Mouse (Mus musculus): ENCODE data around the gene Snai1. TPM values are rescaled to one million over a fixed set of nuclear protein-coding genes. Genes with fewer than 3 reads are reported as not detected.

Gene Snai1
- polyA plus RNA-seq, 1 experiment = not detected

- no peak overlapping the region for H3K4me3 ChIP-seq (ENCODE audit: insufficient read depth, low read depth, low read length)
- peaks cover 10% of the 10 kb centered on the region for H3K4me1 ChIP-seq (ENCODE audit: control insufficient read depth, insufficient read depth, low read length)
- 18% methylated on average over 27 of the region's 27 CpGs for whole genome bisulfite sequencing
- H3K27ac ChIP-seq (ENCODE audit: insufficient read depth, low read depth, low read length) = no peak overlapping the region
- TF ChIP-seq CTCF (IDR thresholded peaks at IDR 0.05; ENCODE audit: insufficient read depth, low read depth, low read length) (no peak), POLR2A (IDR thresholded peaks at IDR 0.05; ENCODE audit: insufficient read depth, low read depth, low read length) (no peak)
Observed at GRCm38 (mm10) chr2:167559413-167559812, 21.4 kb downstream of the Snai1 start.

DNA sequence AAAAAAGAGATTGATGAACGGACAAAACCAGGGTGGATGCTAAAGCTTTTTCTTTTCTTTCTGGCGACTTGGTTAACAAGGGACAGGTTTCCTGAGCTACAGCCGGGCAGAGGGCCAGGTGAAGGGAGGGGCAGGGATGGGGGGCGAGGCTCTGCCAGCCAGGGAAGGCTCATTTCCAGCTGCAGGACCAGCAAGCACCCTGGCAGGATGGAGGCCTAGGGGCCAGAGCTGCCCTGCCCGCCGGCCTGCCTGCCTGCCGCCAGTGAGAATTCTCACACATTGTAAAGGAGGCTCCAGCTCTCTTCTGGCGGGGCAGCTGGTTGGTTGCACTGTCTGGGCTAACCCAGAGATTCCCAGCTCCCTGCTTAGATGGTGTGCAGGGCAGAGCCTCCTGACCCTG lies 24.1 kb downstream of the Snai1 start:
- WGBS = 50% methylated on average over 8 of the region's 8 CpGs
- no peak for TF ChIP-seq CTCF (IDR thresholded peaks at IDR 0.05; ENCODE audit: insufficient read depth, low read depth, low read length)
- no peak for TF ChIP-seq POLR2A (IDR thresholded peaks at IDR 0.05; ENCODE audit: insufficient read depth, low read depth, low read length)
- Histone ChIP-seq H3K4me3 (ENCODE audit: insufficient read depth, low read depth, low read length) (no peak overlapping the region), H3K27ac (ENCODE audit: insufficient read depth, low read depth, low read length) (no peak overlapping the region), H3K4me1 (ENCODE audit: control insufficient read depth, insufficient read depth, low read length) (peaks cover 15% of the 10 kb centered on the region)

- 90% methylated on average over 5 of the region's 5 CpGs for WGBS
- Histone ChIP-seq H3K4me3 (ENCODE audit: insufficient read depth, low read depth, low read length) (no peak overlapping the region), H3K4me1 (ENCODE audit: control insufficient read depth, insufficient read depth, low read length) (peaks cover 15% of the 10 kb centered on the region), H3K27ac (ENCODE audit: insufficient read depth, low read depth, low read length) (no peak overlapping the region)
- TF ChIP-seq POLR2A (IDR thresholded peaks at IDR 0.05; ENCODE audit: insufficient read depth, low read depth, low read length) (no peak), CTCF (IDR thresholded peaks at IDR 0.05; ENCODE audit: insufficient read depth, low read depth, low read length) (no peak)
Observed at GRCm38 (mm10) chr2:167563035-167563434, 25.0 kb downstream of the Snai1 start.

DNA sequence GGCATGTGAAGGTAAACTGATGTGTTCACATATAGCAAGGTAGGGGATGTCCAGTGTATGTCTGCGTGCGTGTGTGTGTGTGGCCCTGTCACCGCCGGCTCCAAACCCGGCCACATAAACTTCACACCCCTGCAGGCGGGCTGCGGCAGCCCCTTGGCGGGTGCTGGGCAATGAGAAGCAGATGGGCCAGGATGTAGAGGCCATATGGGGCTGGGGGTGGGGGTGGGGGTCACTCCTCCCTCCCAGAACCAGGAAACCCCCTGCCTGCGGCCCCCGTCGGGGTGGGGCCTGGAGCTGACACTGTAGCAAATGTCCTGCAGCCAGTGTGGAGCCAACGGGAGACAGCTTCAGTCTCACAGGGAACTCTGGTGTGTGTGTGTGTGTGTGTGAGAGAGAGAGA lies 25.7 kb downstream of the Snai1 start:
- H3K4me1 ChIP-seq (ENCODE audit: control insufficient read depth, insufficient read depth, low read length) = peaks cover 15% of the 10 kb centered on the region
- TF ChIP-seq CTCF (IDR thresholded peaks at IDR 0.05; ENCODE audit: insufficient read depth, low read depth, low read length) = no peak
- TF ChIP-seq POLR2A (IDR thresholded peaks at IDR 0.05; ENCODE audit: insufficient read depth, low read depth, low read length) = no peak
- no peak overlapping the region for H3K4me3 ChIP-seq (ENCODE audit: insufficient read depth, low read depth, low read length)
- H3K27ac ChIP-seq (ENCODE audit: insufficient read depth, low read depth, low read length) = no peak overlapping the region
- 74% methylated on average over 12 of the region's 12 CpGs for WGBS

- WGBS = 91% methylated on average over 13 of the region's 13 CpGs
- Histone ChIP-seq H3K4me1 (ENCODE audit: control insufficient read depth, insufficient read depth, low read length) (peaks cover 10% of the 10 kb centered on the region), H3K27ac (ENCODE audit: insufficient read depth, low read depth, low read length) (no peak overlapping the region), H3K4me3 (ENCODE audit: insufficient read depth, low read depth, low read length) (no peak overlapping the region)
- TF ChIP-seq POLR2A (IDR thresholded peaks at IDR 0.05; ENCODE audit: insufficient read depth, low read depth, low read length) (no peak), CTCF (IDR thresholded peaks at IDR 0.05; ENCODE audit: insufficient read depth, low read depth, low read length) (no peak)
Observed at GRCm38 (mm10) chr2:167564551-167565311, 26.7 kb downstream of the Snai1 start.

GRCm38 (mm10) chr2:167565312-167565656 lies 27.3 kb downstream of the Snai1 start:
- H3K27ac ChIP-seq (ENCODE audit: insufficient read depth, low read depth, low read length) = no peak overlapping the region
- TF ChIP-seq POLR2A (IDR thresholded peaks at IDR 0.05; ENCODE audit: insufficient read depth, low read depth, low read length) (no peak), CTCF (IDR thresholded peaks at IDR 0.05; ENCODE audit: insufficient read depth, low read depth, low read length) (no peak)
- H3K4me3 ChIP-seq (ENCODE audit: insufficient read depth, low read depth, low read length) = no peak overlapping the region
- WGBS = 75% methylated on average over 3 of the region's 3 CpGs
- peaks cover 15% of the 10 kb centered on the region for H3K4me1 ChIP-seq (ENCODE audit: control insufficient read depth, insufficient read depth, low read length)

- 30% methylated on average over 19 of the region's 19 CpGs for WGBS
- Histone ChIP-seq H3K4me3 (ENCODE audit: insufficient read depth, low read depth, low read length) (no peak overlapping the region), H3K4me1 (ENCODE audit: control insufficient read depth, insufficient read depth, low read length) (peaks cover 18% of the 10 kb centered on the region), H3K27ac (ENCODE audit: insufficient read depth, low read depth, low read length) (no peak overlapping the region)
- TF ChIP-seq POLR2A (IDR thresholded peaks at IDR 0.05; ENCODE audit: insufficient read depth, low read depth, low read length) (no peak), CTCF (IDR thresholded peaks at IDR 0.05; ENCODE audit: insufficient read depth, low read depth, low read length) (no peak)
Observed at GRCm38 (mm10) chr2:167565682-167566081, 27.7 kb downstream of the Snai1 start.

- H3K27ac ChIP-seq (ENCODE audit: insufficient read depth, low read depth, low read length) = no peak overlapping the region
- peaks cover 13% of the 10 kb centered on the region for H3K4me1 ChIP-seq (ENCODE audit: control insufficient read depth, insufficient read depth, low read length)
- no peak for TF ChIP-seq POLR2A (IDR thresholded peaks at IDR 0.05; ENCODE audit: insufficient read depth, low read depth, low read length)
- no peak for TF ChIP-seq CTCF (IDR thresholded peaks at IDR 0.05; ENCODE audit: insufficient read depth, low read depth, low read length)
- H3K4me3 ChIP-seq (ENCODE audit: insufficient read depth, low read depth, low read length) = no peak overlapping the region
- 91% methylated on average over 9 of the region's 9 CpGs for WGBS
Observed at GRCm38 (mm10) chr2:167568112-167568511, 30.1 kb downstream of the Snai1 start.

- Histone ChIP-seq H3K4me3 (ENCODE audit: insufficient read depth, low read depth, low read length) (no peak overlapping the region), H3K4me1 (ENCODE audit: control insufficient read depth, insufficient read depth, low read length) (peaks cover 13% of the 10 kb centered on the region), H3K27ac (ENCODE audit: insufficient read depth, low read depth, low read length) (no peak overlapping the region)
- WGBS = 42% methylated on average over 13 of the region's 13 CpGs
- TF ChIP-seq CTCF (IDR thresholded peaks at IDR 0.05; ENCODE audit: insufficient read depth, low read depth, low read length) (no peak), POLR2A (IDR thresholded peaks at IDR 0.05; ENCODE audit: insufficient read depth, low read depth, low read length) (no peak)
Observed at GRCm38 (mm10) chr2:167569934-167570651, 32.1 kb downstream of the Snai1 start.

All from olfactory bulb, adult 2 months (tissue).